In genomic region chr14:12345241-12345921, GRCm38 (mm10) we compare ENCODE assay signal across 9 mouse cellular contexts. TPM values are rescaled to one million over a fixed set of nuclear protein-coding genes. Genes with fewer than 3 reads are reported as not detected.
DNase-seq lines count a peak whose midpoint lies in the region; ATAC-seq lines count a peak whose summit lies in the region.
"Had no signal": no experiment of that assay in that cellular context is flagged by ENCODE, and none has a peak within 500 bp of the region (broad histone marks: within the 10 kb centered on the region; RNA-seq: fewer than 3 reads in every experiment).

No protein-coding gene starts in this region.

- H3K4me2 ChIP-seq in hindbrain, embryonic 12.5 days (replicated peaks), result 0 out of 2 replicates have a peak overlapping the region, but pooled peaks have one; percentile 25
- H3K4me2 ChIP-seq: liver, embryonic 15.5 days had no signal

- H3K36me3 ChIP-seq in hindbrain, embryonic 12.5 days, result no peaks in the 10 kb centered on the region
- H3K36me3 ChIP-seq: liver, embryonic 15.5 days had no signal

- no peaks in the 10 kb centered on the region for H3K9me3 ChIP-seq in hindbrain, embryonic 12.5 days (replicated peaks)
- H3K9me3 ChIP-seq: liver, embryonic 15.5 days had no signal

- peaks cover 26% of the 10 kb centered on the region for H3K4me1 ChIP-seq in hindbrain, embryonic 12.5 days
- H3K4me1 ChIP-seq: liver, embryonic 15.5 days had no signal

- peaks cover 96% of the 10 kb centered on the region for H3K27me3 ChIP-seq in hindbrain, embryonic 12.5 days

- WGBS in hindbrain, embryonic 12.5 days, result under 1% methylated on average over 40 of the region's 40 CpGs

- peak; percentile 35 to 36 for DNase-seq in layer of hippocampus, postnatal 25 days (ENCODE audit: extremely low spot score in 1 of 2, low spot score in 1 of 2)
- no peak for DNase-seq in layer of hippocampus, adult 9-10 months (ENCODE audit: low spot score)
- DNase-seq in embryo, embryonic 9.5 days (ENCODE audit: extremely low spot score), result peak; percentile 37
- peak; percentile 63 for DNase-seq in neural tube, embryonic 10.5 days (ENCODE audit: extremely low spot score, low spot score)
- no peak for DNase-seq in ovary, postnatal 36 days (ENCODE audit: low spot score)
- no peak for DNase-seq in thymus, postnatal 4 days
- DNase-seq in left cerebral cortex, adult 8-10 months (ENCODE audit: low spot score in 2 of 2), result no peak

- H3K4me3 ChIP-seq in hindbrain, embryonic 12.5 days, result peak overlapping the region; percentile 18; the same call in 1 of the 2 replicates
- H3K4me3 ChIP-seq: liver, embryonic 15.5 days had no signal

- H3K9ac ChIP-seq in hindbrain, embryonic 12.5 days, result no peak overlapping the region
- H3K9ac ChIP-seq: liver, embryonic 15.5 days had no signal

- no peak overlapping the region for H3K27ac ChIP-seq in hindbrain, embryonic 12.5 days
- H3K27ac ChIP-seq: liver, embryonic 15.5 days had no signal

- ATAC-seq in hindbrain, embryonic 12.5 days (ENCODE audit: low FRiP score), result no peak

RNA-seq across cellular contexts. Expression of gene Fezf2, which starts 2.6 kb away (rescaled TPM):
- 10 to 100 TPM; 41.7 to 42.4 TPM for total RNA-seq in layer of hippocampus, postnatal 25 days (2021)
- polyA plus RNA-seq in hindbrain, embryonic 12.5 days (2016; fragmentation: Nextera tagmentation; extraction: Ambion mirVana), result 0.31 and 0.63 TPM in 2 replicates
- 10 to 100 TPM; 25.8 to 29.3 (median 28.4) TPM for total RNA-seq in left cerebral cortex, adult 8-10 months (2022)

Comparison
In these comparisons a context has a peak if more than half of its experiments do, and no peak if none do; other contexts are left out.
1. DNase-seq: peak in layer of hippocampus, postnatal 25 days (2 of 2), embryo, embryonic 9.5 days (single experiment) and neural tube, embryonic 10.5 days (single experiment); none in layer of hippocampus, adult 9-10 months (single experiment), ovary, postnatal 36 days (single experiment), thymus, postnatal 4 days (single experiment) and left cerebral cortex, adult 8-10 months (0 of 2).